Mouse (Mus musculus) mouse trophoblast stem cell (cell line): ENCODE data around the gene Srgn.
"Not testable (repeated sequence)": the region's sequence is repeated elsewhere in the genome, so short reads cannot be mapped to it uniquely, and the experiment has no call there.

ENCODE experiments used
- in situ Hi-C, 2 experiments: fragments of 300-500 bp; cut with MseI, MboI; formaldehyde crosslinking; loops; 2 replicates in 1 of 2; 3 replicates in 1 of 2; pipeline ENCODE4 v1.15.1; 2025

Gene Srgn

DNA sequence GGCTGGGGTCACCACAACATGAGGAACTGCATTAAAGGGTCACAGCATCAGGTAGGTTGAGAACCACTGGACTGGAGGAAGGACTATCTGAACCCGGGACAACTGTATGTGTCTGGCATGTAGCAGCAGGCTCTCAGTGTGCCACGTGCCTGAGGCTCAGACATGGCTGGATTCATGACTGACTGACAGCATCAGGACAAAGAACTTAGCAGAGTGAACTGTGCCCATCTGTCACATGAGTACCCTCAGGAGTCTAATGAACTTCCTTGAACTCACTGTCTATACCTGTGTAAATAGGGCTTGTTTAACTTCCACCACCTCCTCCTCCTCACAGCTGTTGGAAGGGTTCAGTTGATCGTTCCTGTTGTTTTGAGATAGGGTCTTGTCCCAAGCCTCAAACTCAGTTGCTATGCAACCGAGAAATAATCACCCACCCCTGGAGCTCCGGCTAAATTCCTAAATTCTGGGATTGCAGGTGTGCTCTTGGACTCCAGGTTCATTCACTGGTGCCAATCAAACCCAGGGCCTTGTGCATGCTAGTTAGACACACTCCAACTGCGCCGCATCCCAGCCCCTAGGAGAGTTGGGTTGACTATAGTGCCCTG lies 4.8 kb downstream of the Srgn start:
- in situ Hi-C loops: no loop called here

- in situ Hi-C loops: no loop called here
Measured at GRCm38 (mm10) chr10:62521763-62522162, 5.5 kb downstream of the Srgn start.

DNA sequence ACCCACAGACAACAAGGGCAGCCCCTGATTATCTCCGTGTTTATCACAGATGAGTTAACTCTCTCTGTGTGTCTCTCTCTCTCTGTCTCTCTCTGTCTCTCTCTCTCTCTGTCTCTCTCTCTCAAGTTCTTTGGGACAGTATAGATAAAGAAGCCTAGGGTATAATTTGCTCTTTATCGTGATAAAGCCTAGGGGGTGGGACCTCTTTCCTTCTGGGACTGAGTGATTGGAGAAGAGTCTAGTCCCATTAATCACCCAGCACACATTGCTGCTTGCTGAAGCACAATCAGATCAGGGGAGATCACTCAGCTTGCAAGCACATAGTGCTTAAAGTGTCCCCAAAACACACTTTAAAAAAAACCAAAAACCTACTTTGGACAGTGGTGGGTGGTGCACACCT lies 6.3 kb downstream of the Srgn start:
- in situ Hi-C loops: no loop called here

DNA sequence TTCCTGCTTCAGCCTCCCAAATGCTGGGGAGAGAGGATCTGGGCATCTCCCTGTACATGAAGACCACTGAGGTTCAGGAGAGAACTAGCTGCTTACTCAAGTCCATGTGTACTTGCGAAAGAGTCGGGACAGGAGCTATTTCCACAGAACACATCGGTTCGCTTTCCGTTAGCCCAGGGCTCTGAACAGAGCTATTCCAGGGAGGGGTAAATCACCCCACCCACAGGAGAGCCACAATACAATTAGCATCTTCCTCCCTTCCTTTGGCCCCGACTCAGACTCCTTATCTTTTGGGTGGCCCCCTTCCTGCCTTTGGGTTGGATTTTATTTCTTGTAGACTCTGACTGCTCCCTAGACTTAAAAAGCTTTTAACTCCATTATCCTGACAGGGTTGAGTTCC lies 9.7 kb downstream of the Srgn start:
- in situ Hi-C loops: no loop called here

DNA sequence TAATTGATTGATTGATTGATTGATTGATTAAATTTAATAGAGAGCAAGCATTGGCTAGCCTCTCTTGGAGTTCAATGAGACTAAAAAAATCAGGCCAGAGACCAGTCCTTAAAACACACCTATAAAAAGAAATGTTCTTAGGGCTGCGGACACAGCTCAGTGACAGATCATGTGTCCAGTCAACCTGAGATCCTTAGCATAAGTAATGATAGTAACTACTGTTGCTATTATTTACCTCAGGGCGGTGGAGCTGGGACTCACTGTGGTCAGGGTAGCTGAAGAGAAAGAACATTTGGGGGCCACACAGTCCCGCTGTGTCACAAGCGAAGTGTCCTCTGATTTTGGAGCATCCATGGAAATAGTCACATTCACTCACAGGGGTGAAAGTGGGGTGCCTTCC lies 14.4 kb downstream of the Srgn start:
- in situ Hi-C loops: no loop called here

DNA sequence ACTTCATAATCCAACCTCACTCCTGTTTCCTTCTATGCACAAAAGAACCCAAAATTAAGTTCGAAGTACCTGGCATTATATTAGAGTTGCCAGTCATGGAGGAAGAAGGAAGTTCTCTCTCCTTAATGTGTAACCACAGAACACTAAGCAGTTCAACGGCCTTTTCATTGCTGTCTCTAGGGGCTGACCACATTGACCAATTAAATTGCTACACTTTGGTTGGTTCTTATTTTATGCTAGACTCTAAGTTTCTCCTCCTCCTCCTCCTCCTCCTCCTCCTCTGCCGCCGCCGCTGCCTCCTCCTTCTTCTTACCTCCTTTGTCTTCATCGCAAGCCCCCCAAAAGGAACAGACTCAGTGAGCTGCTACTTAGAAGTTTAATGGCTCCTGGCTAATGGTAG lies 15.7 kb downstream of the Srgn start:
- in situ Hi-C loops: no loop called here

DNA sequence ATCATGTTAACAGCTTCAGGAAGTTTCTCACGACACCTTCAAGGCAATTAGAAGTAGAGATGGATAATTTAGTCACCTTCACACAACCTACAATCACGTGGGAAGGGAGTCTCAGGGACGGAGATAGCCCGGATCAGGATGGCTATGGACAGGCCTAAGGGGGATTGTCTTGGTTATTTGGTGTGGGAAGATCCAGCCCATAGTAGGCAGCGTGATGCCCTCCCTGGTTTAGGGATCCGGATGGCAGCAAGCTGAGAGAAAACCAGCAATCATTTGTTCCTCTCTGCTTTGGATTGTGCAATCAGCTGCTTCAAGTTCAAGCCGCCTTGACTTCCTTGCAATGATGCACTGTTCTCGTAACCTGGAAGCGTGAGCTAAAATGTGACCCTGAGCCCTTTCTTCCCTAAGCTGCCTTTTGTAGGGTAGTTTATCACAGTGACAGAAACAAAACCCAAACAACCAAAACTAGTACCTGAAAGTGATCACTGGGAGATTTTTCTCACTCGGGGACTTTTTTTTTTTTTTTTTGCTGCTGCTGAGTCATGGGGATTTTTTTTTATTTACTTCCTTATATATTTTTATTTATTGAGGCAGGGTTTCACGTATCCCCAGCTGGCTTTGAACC lies 18.1 kb downstream of the Srgn start:
- in situ Hi-C loops: loop anchor here in 1 of 2 experiments (5.0 kb wide), 1 partner anchor 33 kb away; no protein-coding TSS in a partner anchor

DNA sequence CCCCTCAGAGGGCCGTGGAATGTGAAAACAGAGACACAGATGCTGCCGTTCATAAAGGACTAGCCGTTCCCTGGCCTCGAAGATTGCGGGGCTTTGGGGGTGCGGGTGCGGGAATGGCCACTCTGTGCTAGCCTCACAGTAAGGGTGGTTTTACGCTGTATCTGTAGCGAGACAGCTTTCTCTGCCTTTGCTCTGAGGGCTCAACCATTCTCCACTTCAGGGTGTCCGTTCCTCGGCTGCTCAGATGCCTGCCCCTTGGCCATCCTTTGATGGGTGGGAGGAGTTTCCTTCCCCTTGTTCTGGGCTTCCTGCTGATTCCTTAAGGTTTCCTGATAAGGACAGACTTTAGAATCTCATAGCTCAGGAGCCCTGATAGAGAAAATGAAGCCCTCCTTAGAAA lies 18.8 kb downstream of the Srgn start:
- in situ Hi-C loops: loop anchor here in 1 of 2 experiments (5.0 kb wide), 1 partner anchor 34 kb away; no protein-coding TSS in a partner anchor

DNA sequence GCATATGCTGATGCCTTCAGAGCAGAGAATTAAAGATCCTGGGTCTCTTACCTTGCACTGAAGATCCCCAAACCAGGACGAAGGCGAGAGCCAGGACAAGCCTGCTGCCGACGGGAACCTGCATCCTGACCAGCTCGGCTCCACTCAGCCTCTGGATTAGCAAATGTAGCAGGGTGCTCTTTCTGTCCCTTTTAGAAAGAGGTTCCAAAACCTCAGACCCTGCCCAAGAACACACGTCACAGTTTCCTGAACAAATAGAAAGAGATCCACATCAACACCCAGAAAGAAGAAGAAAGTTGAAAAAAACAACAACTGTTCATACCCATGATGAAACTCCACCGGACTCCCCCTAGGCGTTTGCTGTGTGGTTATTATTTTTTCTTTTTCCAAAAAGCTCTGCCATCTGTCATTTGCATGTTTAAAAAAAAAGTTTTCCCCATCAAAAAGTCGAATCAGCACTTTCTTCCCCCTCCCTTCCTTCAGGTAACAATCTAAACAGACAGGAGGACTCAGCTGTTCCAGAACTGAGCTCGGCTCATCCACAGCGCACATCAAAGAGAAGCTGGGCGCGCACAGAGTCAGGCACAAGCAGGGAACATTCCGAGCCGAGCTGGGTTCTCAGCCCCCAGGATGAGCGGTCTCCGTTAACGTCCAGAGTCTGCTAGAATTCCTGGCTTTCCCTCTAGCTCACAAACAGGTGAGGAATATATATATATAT lies 19.5 kb downstream of the Srgn start:
- in situ Hi-C loops: loop anchor here in 1 of 2 experiments (5.0 kb wide), 1 partner anchor 35 kb away; no protein-coding TSS in a partner anchor

- in situ Hi-C loops: loop anchor here in 1 of 2 experiments (5.0 kb wide), 1 partner anchor 35 kb away; no protein-coding TSS in a partner anchor
Measured at GRCm38 (mm10) chr10:62507071-62507470, 20.2 kb downstream of the Srgn start.

DNA sequence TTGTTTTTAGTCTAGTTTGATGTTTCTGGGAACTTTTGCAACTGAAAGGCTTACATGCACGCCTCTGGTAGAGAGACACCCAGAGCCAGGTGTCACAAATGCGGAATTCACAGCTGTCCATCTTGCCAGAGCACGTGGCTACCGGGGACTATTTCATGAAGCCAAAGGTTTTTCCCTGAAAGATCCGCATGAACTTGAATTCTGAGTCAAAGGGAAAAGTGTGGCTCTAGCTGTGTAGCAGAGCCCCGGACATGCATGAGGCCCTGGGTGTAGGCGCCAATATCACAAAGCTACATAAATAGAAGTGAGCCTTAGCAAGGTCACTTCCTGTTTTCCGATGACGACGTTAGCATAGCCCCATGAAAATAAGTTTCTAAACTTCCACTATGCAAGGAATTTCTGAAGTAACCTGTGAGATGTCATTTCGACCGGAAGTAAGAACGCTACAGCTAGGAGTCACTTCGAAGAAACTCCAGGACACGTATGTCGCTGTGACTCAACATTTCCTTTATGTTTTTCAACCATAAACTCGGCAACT lies 21.2 kb downstream of the Srgn start:
- in situ Hi-C loops: loop anchor here in 1 of 2 experiments (5.0 kb wide), 1 partner anchor 36 kb away; no protein-coding TSS in a partner anchor

DNA sequence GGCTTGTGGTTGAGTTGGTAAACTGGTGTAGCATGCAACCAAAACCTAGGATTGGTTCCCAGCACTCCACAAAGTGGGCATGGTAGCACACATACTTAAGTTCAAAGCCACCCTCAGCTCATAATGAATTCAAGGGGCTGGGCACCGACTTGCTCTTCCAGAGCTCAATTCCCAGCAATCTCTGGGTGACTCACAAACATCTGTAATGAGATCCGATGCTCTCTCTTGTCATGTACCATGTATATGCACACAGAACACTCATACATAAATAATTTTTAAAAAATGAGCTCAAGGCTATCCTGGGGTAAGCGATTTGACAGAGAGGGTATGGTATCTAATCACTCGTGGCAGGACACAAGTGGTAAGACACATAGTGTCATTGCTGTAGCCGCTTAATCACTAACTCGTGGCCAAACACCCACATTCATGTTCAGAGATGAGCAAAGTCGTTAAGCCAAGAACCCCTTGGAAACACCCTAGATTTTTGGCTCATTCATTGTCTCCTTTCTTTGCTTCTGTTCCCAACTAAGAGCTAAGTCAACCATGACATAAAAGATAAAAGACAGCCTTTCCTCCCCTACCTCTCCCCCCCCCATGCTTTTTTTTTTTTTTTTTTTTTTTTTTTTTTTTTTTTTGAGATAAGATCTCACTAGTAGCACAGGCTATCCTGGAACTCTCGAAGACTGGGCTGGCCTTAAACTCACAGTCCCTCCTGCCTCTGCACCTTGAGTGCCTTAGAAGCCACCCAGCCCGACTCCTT lies 21.8 kb downstream of the Srgn start:
- in situ Hi-C loops: loop anchor here in 1 of 2 experiments (5.0 kb wide), 1 partner anchor 37 kb away; no protein-coding TSS in a partner anchor

DNA sequence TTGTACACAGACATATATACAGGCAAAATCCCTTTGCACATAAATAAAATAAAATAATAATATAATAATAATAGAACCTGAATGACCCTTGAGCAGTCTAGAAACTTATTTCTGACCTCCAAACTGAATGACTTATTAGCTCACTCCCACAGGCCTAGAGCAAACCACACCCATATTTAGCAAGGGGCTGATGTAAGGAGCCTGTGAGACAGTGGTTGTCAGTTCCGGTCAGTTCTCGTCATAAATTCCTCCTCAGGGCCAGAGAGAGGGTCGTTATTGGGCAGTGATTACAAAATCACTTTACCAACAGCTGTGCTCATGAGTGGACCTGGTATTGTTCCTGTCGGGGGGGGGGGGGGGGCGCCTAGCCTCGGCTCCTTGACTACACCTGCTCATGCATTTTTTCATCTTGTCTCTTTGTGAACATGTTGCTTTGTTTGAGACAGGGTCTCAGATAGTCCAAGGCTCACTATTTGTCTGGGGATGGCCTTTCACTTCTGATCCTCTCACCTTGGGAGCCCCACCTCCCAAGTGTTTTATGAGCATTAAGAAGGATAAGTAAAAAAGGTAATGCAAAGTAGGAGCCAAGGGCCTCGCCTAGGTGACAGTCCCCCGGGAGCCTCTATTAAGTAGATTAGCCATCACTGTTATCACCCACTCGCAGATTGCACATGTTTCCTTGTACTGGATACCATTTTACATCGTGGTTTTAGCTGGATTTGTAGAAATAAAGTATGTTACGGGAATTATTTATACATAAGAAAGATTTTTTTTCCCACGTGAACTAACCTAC lies 23.2 kb downstream of the Srgn start:
- in situ Hi-C loops: loop anchor here in 1 of 2 experiments (5.0 kb wide), 1 partner anchor 48 kb away; no protein-coding TSS in a partner anchor

GRCm38 (mm10) chr10:62503353-62503752 lies 23.9 kb downstream of the Srgn start:
- in situ Hi-C loops: loop anchor here in 1 of 2 experiments (5.0 kb wide), 1 partner anchor 49 kb away; no protein-coding TSS in a partner anchor

DNA sequence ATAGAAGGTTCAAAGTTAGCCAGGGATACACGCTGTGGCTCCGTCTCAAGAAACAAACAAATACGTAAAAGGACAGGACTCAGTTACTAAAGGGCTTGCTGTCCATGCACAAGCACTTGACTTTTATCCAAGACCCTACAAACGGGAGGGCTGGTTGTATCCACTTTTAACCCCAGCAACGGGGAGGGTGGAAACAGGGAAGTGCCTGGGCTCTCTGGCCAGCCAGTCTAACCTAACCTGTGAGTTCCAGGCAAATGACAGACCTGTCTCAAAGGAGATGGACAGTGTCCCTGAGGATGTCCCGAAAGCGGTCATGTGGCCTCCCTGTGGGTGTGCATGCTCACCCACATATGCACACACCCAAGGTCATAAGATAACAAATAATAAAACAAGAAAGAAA lies 25.3 kb downstream of the Srgn start:
- in situ Hi-C loops: loop anchor here in 1 of 2 experiments (5.0 kb wide), 1 partner anchor 50 kb away; no protein-coding TSS in a partner anchor

GRCm38 (mm10) chr10:62500916-62501615 lies 26.2 kb downstream of the Srgn start:
- in situ Hi-C loops: loop anchor here in 1 of 2 experiments (5.0 kb wide), 1 partner anchor 51 kb away; no protein-coding TSS in a partner anchor

DNA sequence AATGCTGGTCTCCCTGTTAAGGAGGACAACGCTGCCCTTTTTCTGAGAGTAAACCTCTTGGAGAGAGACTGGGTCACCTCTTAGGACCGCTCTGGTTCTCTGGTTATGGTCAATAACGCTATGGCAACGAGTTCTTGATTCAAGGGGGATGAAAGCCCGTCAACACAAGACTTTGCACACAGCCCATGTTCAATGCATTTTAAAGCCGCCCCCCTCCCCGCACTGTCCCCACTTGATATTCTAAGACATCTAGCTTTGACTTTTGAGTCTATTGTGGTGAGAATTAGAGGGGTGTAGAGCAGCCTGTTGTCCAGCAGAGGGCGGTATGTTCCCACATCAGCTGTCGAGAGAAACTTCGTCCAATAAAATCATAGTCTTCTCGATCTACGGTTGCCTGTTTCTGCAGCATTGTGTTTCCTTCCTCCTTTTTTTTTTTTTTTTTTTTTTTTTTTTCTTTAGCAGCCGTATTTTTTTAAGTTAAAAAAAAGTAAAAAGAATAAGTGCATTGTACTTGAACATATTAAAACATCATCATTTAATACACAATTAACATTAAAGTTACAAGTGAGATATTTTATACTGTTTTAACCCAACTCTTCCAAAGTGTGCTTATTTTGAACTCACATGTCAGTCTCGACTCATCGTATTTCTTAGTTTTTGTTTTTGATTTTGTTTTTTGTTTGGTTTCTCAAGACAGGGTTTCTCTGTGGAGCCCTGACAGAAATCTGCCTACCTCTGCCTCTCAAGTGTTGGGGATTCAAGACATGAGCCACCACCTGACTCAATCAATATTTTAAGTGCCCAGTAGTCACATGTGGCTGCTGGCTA lies 26.9 kb downstream of the Srgn start:
- in situ Hi-C loops: loop anchor here in 1 of 2 experiments (5.0 kb wide), 1 partner anchor 52 kb away; no protein-coding TSS in a partner anchor

DNA sequence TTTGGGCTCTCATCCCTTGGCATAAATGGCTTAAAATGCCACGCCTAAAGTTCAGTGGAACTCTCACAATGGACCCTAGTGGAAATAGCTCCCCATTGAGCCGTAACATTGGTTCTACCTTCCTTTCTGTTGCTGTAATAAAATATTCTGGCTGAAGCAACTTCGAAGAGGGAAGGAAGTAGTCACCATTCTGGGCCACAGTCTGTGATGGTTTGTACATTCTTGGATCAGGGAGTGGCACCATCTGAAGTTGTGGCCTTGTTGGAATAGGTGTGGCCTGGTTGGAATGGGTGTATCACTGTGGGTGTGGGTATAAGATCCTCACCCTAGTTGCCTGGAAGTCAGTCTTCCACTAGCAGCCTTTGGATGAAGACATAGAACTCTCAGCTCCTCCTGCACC lies 35.6 kb downstream of the Srgn start:
- in situ Hi-C loops: not testable (repeated sequence)

DNA sequence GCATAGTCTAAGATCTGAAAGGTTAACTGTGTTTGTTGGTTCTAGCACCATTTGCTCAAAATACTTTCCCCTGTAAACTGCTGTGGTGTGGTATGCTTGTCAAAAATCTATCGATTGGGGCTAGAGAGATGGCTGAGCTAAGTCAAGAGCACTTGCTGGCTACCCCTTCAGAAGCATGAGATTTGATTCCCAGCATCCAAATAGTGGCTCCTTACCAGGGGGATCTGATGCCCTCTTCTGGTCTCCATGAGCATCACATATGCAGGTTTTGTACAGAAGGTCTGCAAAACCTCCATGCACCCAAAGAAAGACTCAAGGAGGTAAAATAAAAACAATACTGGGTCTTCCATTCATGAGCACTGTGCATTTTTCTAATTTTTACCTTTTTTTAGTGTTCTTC lies 39.0 kb downstream of the Srgn start:
- in situ Hi-C loops: no loop called here
